Mouse (Mus musculus): ENCODE data around the gene Taok1. TPM values are rescaled to one million over a fixed set of nuclear protein-coding genes. Genes with fewer than 3 reads are reported as not detected.
"Not testable (repeated sequence)": the region's sequence is repeated elsewhere in the genome, so short reads cannot be mapped to it uniquely, and the experiment has no call there.

Taok1 gene
- polyA plus RNA-seq, 1 experiment: 7.6 TPM

DNA sequence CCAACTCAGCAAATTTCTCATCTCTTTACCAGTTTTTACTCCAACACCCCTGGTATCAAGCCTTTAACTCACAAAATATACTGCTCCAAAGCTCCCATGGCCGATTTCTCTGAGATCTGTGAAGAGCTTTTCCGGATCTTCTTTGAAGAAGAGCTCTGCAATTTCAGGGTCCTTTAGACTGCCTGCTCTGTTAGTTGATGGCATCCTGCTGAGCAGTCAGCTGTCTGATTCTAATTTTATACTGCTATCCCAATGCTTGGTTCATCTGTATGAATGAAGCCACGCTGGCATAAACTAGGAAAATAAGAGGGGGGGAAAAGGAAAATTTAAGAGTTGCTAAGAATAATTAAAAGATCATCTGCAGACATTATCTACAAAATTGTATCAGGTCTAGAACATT lies 22.4 kb downstream of the Taok1 start:
- no peak for DNase-seq (ENCODE audit: low read depth)

DNA sequence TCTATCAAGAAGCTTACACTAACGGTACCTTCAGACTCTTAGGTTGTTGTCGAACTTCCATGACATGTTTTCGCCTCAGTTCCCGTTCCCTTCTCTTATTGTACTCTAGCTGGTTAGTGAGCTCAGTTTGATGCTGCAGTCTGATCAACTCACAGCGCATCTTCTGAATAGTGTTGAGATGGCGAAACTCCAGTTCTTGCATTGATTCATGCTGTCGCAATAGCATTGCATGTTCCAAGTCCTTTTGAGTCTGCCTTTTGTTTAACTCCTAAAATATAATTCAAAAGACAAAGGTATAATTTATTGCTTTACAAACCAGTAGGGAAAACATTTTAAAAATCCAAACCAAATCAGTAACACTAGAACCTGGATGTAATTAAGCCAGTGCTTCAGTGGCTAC lies 62.4 kb downstream of the Taok1 start:
- peak; percentile 41 for DNase-seq (ENCODE audit: low read depth)

- no peak for DNase-seq (ENCODE audit: low read depth)
Observed at GRCm38 (mm10) chr11:77532202-77532846, 75.3 kb downstream of the Taok1 start.

DNA sequence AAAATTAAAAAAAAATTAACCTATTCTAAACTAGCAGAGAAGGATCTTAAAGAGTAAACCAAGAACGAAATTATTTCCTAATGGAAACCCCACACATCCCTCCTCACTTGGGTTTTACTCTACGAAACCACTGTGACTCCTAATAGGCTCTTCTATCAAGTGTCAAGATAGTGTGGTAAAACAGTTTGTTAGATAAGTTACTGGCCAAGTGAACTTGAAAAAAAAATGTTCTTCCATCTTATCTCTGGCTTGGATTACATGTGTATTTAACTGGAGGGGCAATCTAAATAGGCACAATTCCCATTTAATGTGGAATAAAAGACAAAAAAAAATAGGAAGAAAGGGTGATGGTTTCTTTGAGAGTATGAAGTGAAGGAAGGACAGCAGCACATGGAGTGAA lies 76.8 kb downstream of the Taok1 start:
- no peak for DNase-seq (ENCODE audit: low read depth)

- no peak for DNase-seq (ENCODE audit: low read depth)
Observed at GRCm38 (mm10) chr11:77529644-77530043, 78.0 kb downstream of the Taok1 start.

GRCm38 (mm10) chr11:77528420-77528819 lies 79.2 kb downstream of the Taok1 start:
- not testable (repeated sequence) for DNase-seq (ENCODE audit: low read depth)

DNA sequence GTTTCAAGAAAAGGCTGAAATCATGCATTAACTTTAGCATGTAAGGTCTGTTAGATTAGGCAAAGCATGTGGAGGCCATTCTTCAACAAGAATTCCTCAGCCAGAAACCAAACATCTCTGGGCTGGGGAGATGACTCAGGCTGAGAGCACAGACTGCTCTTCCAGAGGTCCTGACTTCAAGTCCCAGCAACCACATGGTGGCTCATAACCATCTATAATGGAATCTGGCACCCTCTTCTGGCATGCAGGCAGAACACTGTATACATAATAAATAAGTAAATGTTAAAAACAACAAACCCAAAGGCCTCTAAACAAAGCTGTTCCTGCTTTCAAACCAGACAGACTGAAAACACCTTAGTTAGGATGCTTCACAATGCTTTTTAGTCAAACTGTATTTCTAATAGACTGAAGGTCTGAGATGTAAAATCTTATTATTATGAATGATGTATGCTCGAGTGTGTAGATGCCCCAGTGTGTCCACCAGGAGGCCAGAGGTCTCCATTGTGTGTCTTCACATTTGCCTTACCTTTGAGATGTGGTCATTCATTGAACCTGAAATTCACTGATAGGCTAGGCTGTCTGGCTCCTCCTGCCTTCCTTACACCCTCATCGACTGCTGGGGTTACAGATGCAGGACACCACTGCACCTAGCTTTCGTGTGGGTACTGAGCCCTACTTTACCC lies 81.7 kb downstream of the Taok1 start:
- no peak for DNase-seq (ENCODE audit: low read depth)

DNA sequence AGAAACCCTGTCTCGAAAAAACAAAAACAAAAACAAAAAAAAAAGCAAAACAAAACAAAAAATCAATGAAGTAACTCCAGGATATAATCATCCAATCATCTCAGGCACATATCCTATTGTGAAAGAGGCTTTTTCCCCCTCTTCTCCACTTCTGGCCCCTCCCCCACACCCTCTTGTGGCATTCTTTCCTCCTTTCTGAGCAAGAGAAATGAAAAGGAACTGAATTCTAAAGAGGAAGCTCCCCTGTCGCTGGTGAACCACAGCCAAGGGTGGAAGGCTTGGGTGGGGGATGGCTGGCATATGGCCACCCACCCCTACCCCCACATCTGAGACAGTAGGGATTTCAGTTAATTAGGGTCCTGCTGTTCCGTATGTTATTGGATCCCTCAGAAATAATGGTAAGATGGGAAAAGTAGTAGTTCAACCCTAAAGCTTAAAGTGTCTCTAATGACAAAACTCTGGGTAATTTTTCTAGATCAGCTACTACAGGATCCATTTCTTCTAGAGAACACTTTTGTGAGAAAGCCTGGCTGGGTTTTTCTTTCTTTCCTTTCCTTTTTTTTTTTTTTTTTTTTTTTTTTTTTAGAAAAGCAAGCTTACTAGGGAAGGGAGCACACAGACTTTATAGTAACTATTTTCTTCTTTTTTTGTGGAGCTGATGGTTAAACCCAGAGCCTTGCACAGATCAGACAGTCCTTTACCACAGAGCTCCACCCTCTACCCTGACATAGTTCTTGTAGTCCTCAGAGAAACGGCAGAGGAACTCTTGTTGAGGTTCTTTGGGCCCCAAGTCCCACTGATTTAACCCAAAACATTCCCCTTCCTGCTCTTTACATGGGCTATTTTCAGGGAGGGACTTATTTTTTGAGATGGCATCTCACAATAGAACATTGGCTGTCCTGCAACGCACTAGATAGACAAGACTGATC lies 86.8 kb downstream of the Taok1 start:
- DNase-seq (ENCODE audit: low read depth): no peak

DNA sequence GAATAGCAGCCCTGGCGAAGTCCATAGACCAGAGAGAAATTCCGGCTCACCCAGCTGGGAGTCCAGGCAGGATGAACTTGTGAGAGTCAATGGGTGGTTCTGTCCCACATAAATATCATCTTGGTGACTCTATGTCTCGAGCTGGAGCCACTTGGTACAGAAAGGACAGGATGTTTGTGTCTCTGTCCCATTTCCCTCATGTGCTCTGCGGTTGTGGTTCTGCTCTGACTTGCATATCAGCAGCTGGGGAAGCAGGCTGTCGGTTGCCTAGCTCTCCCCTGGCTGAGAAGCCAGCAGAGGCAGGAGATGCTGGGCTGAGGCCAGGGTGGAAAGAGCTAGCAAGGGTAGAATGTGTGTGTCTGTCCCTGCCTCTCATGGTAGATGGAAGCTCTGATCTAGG lies 88.6 kb downstream of the Taok1 start, which contains the start of gene Gm10392:
Gene Gm10392 (minus strand): TSS at position 156 of the 400 bp plus-strand sequence.
- no peak for DNase-seq (ENCODE audit: low read depth)

DNA sequence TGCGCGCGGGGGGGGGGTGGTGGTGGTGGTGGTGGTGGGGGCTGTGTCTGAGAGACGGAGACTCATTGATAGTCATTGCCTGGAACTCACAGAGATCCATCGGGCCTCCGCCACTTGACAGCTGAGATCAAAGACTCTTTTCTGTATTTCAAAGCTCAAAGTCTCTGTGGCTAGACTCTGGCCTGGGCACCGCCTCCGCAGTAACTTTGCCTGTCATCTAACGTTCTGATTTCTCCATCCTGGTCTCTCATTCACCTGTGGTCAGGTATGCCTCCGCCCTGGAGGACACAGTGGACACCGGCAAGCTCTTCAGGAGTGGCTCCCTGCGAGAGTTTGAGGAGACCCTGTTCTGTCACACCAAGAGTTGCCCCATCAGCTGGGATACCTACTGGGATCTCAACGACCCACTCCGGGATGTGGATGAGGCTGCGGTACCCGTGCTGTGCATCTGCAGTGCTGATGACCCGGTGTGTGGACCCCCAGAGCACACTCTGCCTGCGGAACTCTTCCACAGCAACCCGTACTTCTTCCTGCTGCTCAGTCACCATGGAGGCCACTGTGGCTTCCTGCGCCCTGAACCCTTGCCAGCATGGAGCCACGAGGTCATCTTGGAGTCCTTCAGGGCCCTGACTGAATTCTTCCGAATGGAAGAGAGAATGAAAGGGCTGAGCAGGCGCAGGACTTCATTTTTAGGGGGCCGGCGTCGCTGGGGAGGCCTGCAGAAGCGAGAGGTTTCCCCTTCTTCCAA lies 89.4 kb downstream of the Taok1 start:
- no peak for DNase-seq (ENCODE audit: low read depth)

DNA sequence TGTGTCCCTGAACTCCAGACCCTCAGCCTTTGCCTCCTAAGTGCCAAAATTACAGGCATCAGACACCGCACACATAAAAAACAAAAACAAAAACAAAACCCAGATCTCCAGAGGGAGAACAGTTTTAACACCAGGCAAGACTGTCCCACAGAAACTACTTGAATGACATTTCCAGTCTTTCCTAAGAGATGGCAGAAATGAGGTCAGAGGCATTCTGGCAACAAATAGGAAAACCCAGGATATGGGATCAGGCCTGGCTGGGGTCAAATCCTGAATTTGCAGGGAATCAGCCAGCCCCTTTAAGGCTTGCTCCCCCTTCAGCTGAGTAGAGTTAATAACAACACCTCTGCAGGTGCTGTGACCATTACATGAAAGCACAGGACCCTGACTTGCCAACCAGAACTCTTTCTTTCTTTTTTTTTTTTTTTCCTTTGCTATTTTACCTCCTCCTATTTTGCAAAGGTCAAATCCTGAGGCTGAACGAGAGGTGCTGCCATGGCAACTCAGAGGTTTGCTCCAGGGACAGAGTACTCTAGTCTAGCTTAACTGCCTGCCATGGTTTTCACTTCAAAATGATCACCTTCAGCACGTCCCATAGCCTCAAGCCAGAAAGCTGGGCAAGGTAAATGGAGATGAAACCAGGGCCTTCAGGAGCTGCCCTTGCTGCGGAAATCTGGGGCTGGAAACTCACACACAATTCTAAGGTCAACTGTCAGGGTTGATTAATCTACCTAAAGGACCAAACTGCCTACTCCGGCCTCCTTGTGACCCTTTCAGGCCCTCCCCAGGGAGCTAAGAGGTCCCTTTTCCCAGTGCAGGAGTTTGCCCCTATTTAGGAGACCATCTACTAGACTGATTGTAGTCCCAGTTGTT lies 90.8 kb downstream of the Taok1 start:
- no peak for DNase-seq (ENCODE audit: low read depth)

DNA sequence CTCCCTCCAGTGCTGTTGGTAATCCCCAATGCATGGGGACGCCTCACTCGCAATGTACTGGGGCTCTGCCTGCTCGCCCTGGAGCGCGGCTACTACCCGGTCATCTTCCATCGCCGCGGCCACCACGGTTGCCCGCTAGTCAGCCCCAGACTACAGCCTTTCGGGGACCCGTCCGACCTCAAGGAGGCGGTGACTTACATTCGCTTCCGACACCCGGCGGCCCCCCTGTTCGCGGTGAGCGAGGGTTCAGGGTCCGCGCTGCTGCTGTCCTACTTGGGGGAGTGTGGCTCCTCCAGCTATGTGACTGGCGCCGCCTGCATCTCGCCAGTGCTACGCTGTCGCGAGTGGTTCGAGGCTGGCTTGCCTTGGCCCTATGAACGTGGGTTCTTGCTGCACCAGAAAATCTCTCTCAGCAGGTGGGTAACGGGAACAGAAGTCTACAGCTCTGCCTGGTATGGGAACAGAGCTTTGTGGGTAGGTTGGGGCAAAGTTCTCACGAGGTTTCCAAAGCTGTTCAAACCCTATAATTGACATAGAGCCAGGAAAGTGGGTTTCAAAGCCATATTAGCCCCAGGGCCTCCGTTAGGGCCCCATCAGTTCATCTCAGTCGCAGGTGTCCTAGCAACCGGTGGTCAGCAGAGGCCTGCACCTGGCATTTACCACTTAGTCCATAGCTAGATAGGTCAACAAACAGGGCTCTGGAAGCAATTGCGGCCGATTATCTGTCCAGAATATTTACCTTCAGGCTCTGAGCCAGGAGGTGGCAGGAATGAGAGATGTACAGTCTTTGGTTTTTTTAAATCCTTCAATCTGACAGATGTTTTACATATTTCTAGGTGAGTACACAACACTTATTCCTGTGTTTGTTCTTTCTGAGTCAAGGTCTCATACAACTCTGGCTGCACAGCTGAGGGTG lies 91.7 kb downstream of the Taok1 start, which contains the start of gene Trp53i13:
Gene Trp53i13 (minus strand): TSS at position 344 of the 916 bp plus-strand sequence.
- DNase-seq (ENCODE audit: low read depth): no peak

DNA sequence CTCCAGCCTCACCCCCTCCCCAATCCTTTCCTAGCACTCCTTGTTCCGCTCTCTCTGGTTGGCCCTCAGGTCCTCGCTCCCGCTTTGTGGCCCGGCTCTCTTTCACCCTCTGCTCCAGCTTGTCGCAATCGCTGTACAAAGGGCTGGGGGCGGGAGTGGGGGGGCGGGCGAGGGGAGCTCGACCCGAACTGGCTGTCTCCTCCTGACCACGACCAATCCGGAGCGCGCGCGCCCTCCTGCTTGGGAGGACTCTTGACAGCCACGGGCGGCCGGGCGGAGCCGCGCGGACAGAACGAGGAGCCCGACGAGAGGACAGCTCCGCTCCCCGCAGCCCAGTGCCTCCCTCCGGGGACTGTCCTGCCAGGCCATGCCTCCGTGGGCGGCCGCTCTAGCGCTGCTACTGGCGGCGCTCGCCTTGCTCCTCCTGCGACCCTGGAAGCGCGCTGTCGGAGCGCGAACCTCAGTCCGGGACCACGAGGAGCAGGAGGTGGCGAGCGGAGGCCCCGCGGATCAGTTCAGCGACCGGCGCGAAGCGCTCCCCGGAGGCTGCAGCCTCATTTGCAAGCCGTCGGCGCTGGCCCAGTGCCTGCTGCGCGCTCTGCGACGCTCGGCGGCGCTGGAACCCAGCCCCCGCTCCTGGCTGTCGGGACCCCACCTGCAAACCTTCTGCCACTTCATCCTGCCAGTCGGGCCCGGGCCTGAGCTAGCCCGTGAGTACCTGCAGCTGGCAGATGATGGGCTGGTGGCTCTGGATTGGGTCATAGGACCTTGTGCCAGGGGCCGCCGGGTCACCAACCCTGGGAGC lies 92.6 kb downstream of the Taok1 start, which contains the start of gene Abhd15:
Gene Abhd15 (plus strand): TSS at position 290 of the 805 bp plus-strand sequence.
- DNase-seq (ENCODE audit: low read depth): no peak

DNA sequence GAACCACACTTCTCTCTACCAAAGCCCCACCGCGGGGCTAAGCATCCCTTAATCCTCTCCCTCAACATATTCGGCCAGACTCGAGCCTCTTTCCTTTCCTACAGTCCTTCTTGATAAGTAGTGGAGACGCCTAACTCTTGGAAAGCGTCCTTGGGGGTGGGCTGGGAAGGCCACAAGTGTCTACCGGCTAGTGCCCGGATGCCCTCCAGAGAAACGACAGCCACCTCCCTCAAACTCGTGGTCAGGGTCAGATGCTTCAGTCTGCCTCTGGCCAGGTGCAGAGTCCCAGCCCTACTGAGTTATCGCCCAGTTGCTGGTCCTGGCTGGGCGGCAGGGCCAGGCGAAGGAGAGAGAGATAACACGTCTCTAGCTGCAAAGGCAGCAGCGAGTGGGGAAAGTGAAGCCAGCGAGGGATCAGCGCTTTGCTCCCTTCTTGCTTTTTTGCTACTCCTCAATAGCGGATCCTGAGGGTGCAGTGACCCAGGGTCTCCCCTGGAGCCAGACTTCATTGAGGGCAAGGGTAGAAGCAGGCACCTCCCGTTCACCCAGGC lies 93.3 kb downstream of the Taok1 start:
- no peak for DNase-seq (ENCODE audit: low read depth)

- DNase-seq (ENCODE audit: low read depth): no peak
Observed at GRCm38 (mm10) chr11:77513811-77514170, 93.8 kb downstream of the Taok1 start.

GRCm38 (mm10) chr11:77512891-77513810 lies 94.5 kb downstream of the Taok1 start:
- DNase-seq (ENCODE audit: low read depth): no peak

DNA sequence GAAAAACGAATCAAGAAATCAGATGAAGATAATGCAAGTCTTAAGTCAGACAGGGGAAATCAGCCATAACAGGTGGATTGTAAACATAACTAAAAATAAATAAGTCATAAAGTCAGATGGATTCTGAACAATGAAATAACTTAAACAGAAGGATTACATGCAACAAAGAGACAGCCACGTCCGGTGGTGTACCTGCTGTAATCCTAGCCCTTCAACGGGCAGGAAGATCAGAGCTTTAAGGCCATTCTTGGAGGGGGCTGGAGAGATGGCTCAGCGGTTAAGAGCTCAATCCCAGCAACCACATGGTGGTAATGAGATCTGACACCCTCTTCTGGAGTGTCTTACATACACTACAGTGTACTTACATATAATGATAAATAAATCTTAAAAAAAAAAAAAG lies 96.3 kb downstream of the Taok1 start:
- DNase-seq (ENCODE audit: low read depth): no peak
